Mouse (Mus musculus) embryonic facial prominence, embryonic 11.5 days (tissue): ENCODE measurements around the gene Pilra. TPM values are rescaled to one million over a fixed set of nuclear protein-coding genes. Genes with fewer than 3 reads are reported as not detected.
"Not testable (repeated sequence)": the region's sequence is repeated elsewhere in the genome, so short reads cannot be mapped to it uniquely, and the experiment has no call there.

Source experiments
- ATAC-seq: fragments of 200-750 bp; cut with Nextera tagmentation; replicated peaks from 2 replicates; pipeline ENCODE4 v1.8.0; 2017; ENCODE audit warnings: low read depth; ENCODE audit not compliant: insufficient number of reproducible peaks, low FRiP score, low TSS enrichment
- DNase-seq: peaks from one replicate; pipeline ENCODE4 v3.0.0-alpha.2; 2015; ENCODE audit warnings: low spot score
- H3K27ac ChIP-seq: fragments of 300-500 bp; sonication (generic); replicated peaks from 2 replicates; pipeline ENCODE4 v1.5.1; 2014; ENCODE audit warnings: mild to moderate bottlenecking, low read depth, low read length, control low read depth
- H3K27me3 ChIP-seq: fragments of 300-500 bp; sonication (generic); 2 replicates; pipeline ENCODE4 v1.6.1; 2014; ENCODE audit warnings: mild to moderate bottlenecking, low read length, moderate library complexity, mixed read lengths; ENCODE audit not compliant: control insufficient read depth, insufficient read depth
- H3K36me3 ChIP-seq: fragments of 300-500 bp; sonication (generic); replicated peaks from 2 replicates; pipeline ENCODE4 v1.6.1; 2014; ENCODE audit warnings: low read depth, mild to moderate bottlenecking, low read length, moderate library complexity, mixed read lengths; ENCODE audit not compliant: control insufficient read depth, insufficient read depth
- H3K4me1 ChIP-seq: fragments of 300-500 bp; sonication (generic); 2 replicates; pipeline ENCODE4 v1.6.1; 2014; ENCODE audit warnings: low read length, mixed read lengths; ENCODE audit not compliant: control insufficient read depth, insufficient read depth
- H3K4me2 ChIP-seq: fragments of 300-500 bp; sonication (generic); 2 replicates; pipeline ENCODE4 v1.6.1; 2014; ENCODE audit warnings: low read depth, mild to moderate bottlenecking, control low read depth, low read length, moderate library complexity
- H3K4me3 ChIP-seq: fragments of 300-500 bp; sonication (generic); 2 replicates; pipeline ENCODE4 v1.5.1; 2014; ENCODE audit warnings: low read depth, low read length, control low read depth
- H3K9ac ChIP-seq: fragments of 300-500 bp; sonication (generic); replicated peaks from 2 replicates; pipeline ENCODE4 v1.6.1; 2014; ENCODE audit warnings: mild to moderate bottlenecking, control low read depth, low read length
- H3K9me3 ChIP-seq: fragments of 300-500 bp; sonication (generic); replicated peaks from 2 replicates; pipeline ENCODE4 v1.6.1; 2016; ENCODE audit warnings: mild to moderate bottlenecking, low read length, inconsistent platforms, mixed read lengths; ENCODE audit not compliant: control insufficient read depth
- WGBS: fragments of 180-500 bp; shearing (Covaris S2); extraction: QIAGEN DNeasy Blood & Tissue Kit; methylation state at CpG from one replicate; pipeline ENCODE4 v1.1.7; 2014; 5-methylcytosine and 5-hydroxymethylcytosine counted together
- polyA plus RNA-seq: library from polyadenylated mRNA; unstranded; fragments of >200 nt; fragmentation: Nextera tagmentation; extraction: Ambion mirVana; gene quantifications from 2 replicates; pipeline ENCODE4 v1.2.1, GENCODE M21; 2014

The Pilra gene
- polyA plus RNA-seq, 1 experiment from 2014 or later = 0.28 TPM

DNA sequence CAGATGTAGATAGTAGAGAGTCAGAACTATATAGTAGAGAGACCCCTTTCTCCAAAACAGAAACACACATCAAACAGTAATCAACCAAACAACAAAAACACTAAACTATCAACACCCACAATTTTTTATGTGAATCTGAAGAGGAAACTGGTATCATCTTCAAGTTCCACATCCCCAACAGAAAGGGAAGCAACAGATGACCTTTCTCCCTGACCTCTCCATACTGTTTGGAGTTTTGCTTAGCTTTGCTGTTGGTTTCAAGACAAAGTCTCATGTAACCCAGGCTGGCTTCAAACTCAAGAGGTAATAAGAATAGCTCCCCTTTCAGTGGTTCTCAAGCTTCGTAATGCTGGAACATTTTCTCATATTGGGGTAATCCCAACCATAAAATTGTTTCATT lies 27.9 kb upstream of the Pilra start:
- 83% methylated on average over 1 of the region's 1 CpGs for WGBS
- not testable (repeated sequence) for H3K9ac ChIP-seq, DNase-seq, H3K36me3 ChIP-seq, ATAC-seq, H3K27ac ChIP-seq, H3K4me2 ChIP-seq, H3K4me3 ChIP-seq, H3K4me1 ChIP-seq, H3K9me3 ChIP-seq, H3K27me3 ChIP-seq

DNA sequence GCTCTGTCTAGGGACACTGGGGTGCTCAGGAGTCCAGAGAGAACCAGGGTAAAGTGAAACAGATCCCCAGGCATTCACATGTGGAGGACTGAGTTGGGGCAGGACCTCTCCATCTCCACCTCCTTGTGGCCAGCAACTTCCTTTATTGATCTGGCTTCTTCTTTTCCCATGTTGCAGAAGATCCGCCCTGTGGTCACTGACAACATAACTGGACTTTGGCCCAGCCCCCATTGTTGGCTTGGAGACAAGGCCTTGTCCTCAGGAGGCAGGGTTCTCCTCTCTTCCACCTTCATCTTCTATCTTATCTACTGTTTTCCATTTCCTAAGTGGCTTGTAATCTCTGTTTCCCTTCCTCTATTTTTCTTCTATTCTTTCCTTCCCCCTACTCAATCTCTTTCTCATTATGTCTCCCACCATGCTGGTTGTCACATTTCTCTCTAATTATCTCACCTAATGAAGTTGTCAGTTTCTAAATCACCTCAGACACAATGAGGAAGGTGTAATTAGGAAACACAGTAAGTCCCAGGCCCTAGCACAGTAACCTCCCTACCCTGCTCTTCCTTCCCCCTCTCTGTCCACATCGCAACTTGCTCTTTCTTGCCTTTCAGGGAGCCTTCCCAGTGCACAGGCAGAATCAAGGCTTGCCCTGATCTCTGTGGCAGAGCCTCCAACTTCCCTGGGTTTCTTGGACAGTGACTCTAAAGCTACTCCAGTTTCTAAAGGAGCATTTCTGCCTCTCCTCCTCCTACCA lies 22.1 kb upstream of the Pilra start, which contains the start of gene Pilrb1:
Pilrb1 (minus strand) TSS at position 147 of the 751 bp plus-strand sequence.
- H3K4me1 ChIP-seq, ATAC-seq, H3K9ac ChIP-seq, H3K4me2 ChIP-seq, H3K27me3 ChIP-seq, H3K9me3 ChIP-seq, H3K4me3 ChIP-seq, DNase-seq, H3K36me3 ChIP-seq, H3K27ac ChIP-seq: not testable (repeated sequence)
- WGBS = 74% methylated on average over 2 of the region's 2 CpGs

DNA sequence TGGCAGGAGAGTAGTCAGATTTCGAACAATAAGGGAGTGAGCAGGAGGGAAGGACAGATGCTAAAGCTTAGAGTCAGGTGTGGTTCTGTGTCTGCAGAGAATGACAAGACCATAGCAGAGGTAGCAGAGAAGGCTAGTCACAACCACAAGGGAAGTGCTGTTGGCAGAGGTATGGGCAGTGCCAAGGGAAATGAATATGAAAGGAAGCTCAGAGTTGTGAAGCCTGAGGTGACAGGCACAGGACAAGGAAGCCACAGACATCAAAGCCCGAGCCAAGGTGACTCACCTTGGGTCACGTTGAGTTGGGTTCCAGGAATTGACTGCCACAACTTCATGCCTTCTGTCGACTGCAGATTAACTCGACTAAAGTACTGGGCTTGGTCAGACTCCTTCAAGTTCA lies 20.8 kb upstream of the Pilra start:
- H3K9me3 ChIP-seq, H3K27me3 ChIP-seq, H3K9ac ChIP-seq, H3K4me1 ChIP-seq, H3K27ac ChIP-seq, H3K36me3 ChIP-seq, H3K4me2 ChIP-seq, DNase-seq, H3K4me3 ChIP-seq, ATAC-seq: not testable (repeated sequence)
- 75% methylated on average over 5 of the region's 5 CpGs for WGBS

DNA sequence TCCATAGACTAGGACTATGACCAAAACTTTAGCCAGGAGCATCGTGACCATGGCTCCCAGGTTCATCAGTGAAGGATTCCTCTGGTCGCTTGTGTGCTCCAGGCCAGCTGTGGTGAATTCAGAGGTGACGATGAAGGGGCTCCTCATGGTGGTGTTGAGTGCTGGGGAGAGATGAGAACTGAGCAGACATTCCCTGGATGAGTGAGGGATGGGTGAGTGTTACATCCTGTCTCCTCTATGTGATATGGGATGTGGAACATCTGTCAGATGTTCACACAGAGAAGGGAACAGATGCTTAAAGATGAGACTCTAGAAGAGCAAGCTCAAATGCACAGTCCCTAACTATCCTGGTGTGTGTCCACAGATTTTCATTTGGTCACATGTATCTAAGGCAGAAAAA lies 18.8 kb upstream of the Pilra start:
- H3K4me2 ChIP-seq, H3K9me3 ChIP-seq, H3K27me3 ChIP-seq, H3K4me1 ChIP-seq, H3K36me3 ChIP-seq, H3K27ac ChIP-seq, ATAC-seq, DNase-seq, H3K4me3 ChIP-seq, H3K9ac ChIP-seq: not testable (repeated sequence)
- 86% methylated on average over 3 of the region's 3 CpGs for WGBS

DNA sequence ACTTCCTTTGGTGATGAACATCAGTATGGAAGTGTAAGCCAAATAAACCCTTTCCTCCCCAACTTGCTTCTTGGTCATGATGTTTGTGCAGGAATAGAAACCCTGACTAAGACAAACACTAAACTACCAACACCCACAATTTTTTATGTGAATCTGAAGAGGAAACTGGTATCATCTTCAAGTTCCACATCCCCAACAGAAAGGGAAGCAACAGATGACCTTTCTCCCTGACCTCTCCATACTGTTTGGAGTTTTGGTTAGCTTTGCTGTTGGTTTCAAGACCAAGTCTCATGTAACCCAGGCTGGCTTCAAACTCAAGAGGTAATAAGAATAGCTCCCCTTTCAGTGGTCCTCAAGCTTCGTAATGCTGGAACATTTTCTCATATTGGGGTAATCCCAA lies 14.2 kb upstream of the Pilra start:
- not testable (repeated sequence) for H3K9me3 ChIP-seq, H3K36me3 ChIP-seq, DNase-seq, H3K4me3 ChIP-seq, ATAC-seq, H3K4me2 ChIP-seq, H3K4me1 ChIP-seq, H3K9ac ChIP-seq, H3K27me3 ChIP-seq, H3K27ac ChIP-seq
- 87% methylated on average over 1 of the region's 1 CpGs for WGBS

DNA sequence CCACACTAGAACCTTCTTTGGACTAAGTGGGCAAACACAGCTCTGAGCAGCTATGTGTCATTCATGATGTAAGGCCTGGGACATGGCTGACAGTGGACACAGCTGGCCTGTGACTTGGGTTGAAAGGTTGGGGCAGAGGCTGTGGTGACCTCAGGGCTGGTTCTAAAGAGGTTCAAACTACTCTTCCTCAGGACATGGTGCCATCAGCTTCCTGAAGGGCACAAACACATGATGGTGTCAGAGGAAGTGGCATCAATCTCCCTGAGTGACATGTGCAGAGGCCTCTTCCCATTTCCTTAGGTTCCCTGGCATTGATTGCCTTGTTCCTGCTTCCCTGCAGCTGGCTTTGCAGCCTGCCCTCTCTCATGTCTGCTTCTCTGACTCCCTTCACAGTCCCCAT lies 1.0 kb upstream of the Pilra start:
- H3K36me3 ChIP-seq = not testable (repeated sequence)

DNA sequence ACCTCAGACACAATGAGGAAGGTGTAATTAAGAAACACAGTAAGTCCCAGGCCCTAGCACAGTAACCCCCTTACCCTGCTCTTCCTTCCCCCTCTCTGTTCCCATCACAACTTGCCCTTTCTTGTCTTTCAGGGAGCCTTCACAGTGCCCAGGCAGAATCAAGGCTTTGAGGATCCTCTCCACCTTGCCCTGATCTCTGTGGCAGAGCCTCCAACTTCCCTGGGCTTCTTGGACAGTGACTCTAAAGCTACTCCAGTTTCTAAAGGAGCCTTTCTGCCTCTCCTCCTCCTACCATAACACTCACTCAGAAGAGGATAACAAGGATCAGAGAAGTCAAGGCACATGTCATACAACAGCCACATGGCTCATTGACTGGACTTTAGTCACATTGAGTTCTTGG lies 530 bp upstream of the Pilra start:
- Histone ChIP-seq H3K27ac (no peak overlapping the region), H3K9ac (no peak overlapping the region)

More for the DNA sequence above, 1.0 kb upstream of the Pilra start:
- not testable (repeated sequence) for H3K4me3 ChIP-seq, H3K27ac ChIP-seq, DNase-seq, H3K9ac ChIP-seq, H3K9me3 ChIP-seq, H3K4me2 ChIP-seq, H3K27me3 ChIP-seq, ATAC-seq, H3K4me1 ChIP-seq

DNA sequence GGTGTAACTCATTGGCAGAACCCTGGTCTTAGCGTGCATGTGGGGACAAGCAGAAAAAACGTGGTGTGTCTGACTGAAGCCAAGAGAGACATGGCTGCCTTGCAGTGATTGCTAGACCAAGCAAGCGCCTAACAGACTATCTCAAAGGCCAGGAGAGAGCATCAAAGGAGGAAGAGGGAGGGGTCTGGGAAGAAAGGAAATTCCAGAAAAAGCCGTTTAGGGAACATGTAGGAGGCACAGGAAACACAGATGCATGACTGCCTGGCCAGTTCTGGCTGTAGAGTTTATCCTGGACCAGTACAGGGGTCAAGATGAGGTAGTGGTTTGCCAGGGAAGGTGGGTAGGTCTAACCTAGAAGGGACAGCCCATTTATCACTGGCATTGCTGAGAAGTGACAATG lies 2.6 kb downstream of the Pilra start:
- no peak for DNase-seq
- ATAC-seq = no peak
- WGBS = 47% methylated on average over 4 of the region's 4 CpGs
- Histone ChIP-seq H3K4me3 (no peak overlapping the region), H3K4me1 (no peaks in the 10 kb centered on the region), H3K9me3 (no peaks in the 10 kb centered on the region), H3K36me3 (no peaks in the 10 kb centered on the region), H3K27me3 (no peaks in the 10 kb centered on the region), H3K9ac (no peak overlapping the region), H3K27ac (no peak overlapping the region), H3K4me2 (no peak overlapping the region)

More for the DNA sequence above, 530 bp upstream of the Pilra start:
- DNase-seq (no peak), ATAC-seq (no peak)
- no peak overlapping the region for H3K4me2 ChIP-seq
- H3K4me3 ChIP-seq = no peak overlapping the region
- no peaks in the 10 kb centered on the region for H3K4me1 ChIP-seq
- H3K9me3 ChIP-seq = no peaks in the 10 kb centered on the region
- H3K27me3 ChIP-seq = no peaks in the 10 kb centered on the region
- no peaks in the 10 kb centered on the region for H3K36me3 ChIP-seq
